Mouse (Mus musculus): ENCODE results near the gene Rgs10. TPM values are rescaled to one million over a fixed set of nuclear protein-coding genes. Genes with fewer than 3 reads are reported as not detected.
A peak's percentile ranks its signal among the peaks of the same experiment; 100 is the strongest.

Rgs10 gene
- total RNA-seq, 1 experiment from 2014 or later, result 14.4 TPM

DNA sequence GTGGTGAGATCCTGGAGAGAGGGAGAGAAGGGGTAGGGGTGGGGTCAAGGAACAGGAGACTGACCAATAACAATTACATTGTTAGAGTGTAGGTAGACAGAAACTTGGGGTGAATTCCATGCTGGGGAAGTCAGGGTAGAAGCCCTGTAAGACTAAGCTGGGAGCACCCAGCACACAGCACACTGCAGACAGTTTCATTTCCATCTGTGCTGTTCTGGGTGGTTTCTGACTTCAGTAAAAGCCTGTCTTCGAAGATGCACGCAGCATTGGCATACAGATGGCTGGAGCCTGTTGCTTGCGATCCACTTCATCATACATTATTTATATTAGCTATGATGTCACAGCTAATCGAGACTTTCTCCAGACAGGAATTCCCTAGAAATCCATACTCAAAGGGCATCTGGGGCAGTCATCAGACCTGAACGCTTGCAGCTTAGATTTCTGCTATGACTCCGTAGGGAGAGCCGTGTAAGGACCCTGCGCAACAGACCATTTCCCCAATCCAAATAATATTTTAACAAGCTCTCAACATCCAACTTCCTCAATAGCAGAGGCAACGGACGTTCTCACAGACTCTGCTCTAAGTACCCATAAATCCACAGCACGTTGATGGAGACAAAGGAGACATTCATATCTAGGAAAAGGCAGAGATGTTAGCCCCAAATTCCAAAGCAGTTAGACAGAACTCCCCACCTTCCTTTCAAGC, 7.7 kb downstream of the Rgs10 start:
- no peak for DNase-seq

GRCm38 (mm10) chr7:128408265-128408664, 10.3 kb downstream of the Rgs10 start:
- peak; percentile 28 for DNase-seq

DNA sequence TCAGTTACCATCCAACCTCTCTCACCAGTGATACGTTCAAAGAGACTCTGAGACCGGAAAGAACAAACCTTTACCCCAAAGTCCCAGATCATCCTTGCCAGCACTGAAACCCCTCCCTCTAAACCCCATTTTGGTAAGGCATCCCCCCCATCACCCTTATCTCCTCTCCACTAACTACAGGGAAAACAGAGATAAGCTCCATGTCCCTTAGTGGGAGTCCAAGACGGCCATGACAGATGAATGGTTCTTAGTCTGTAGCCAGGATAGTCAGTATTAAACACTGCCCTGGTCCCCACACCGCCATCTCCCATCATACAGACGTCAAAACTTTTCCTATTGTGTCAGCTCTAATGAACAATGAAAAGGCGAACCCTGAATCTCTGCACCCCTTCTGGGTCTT, 14.6 kb downstream of the Rgs10 start:
- DNase-seq, result no peak

- DNase-seq, result no peak
Measured at GRCm38 (mm10) chr7:128403586-128403985, 15.0 kb downstream of the Rgs10 start.

DNA sequence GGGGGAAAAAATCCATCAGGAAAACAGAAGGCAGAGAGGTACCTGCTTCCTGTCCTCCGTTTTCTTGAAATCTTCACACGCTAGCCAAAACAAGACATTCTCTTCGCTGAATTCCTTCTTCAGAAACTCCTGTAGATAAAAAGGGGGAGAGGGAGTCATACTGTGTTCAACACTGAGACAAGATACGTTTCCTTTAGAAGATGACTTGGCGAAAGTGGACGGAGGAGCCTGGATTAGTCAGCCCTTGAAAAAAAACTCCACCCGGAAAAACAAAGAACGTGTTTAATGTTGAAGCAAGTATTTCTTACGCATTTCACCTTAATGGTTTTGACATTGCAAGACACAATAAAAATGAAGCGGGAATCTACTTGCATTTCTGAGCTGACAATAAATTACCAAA, 15.4 kb downstream of the Rgs10 start:
- no peak for DNase-seq

- peak; percentile 47 for DNase-seq
Measured at GRCm38 (mm10) chr7:128402577-128402976, 16.0 kb downstream of the Rgs10 start.

DNA sequence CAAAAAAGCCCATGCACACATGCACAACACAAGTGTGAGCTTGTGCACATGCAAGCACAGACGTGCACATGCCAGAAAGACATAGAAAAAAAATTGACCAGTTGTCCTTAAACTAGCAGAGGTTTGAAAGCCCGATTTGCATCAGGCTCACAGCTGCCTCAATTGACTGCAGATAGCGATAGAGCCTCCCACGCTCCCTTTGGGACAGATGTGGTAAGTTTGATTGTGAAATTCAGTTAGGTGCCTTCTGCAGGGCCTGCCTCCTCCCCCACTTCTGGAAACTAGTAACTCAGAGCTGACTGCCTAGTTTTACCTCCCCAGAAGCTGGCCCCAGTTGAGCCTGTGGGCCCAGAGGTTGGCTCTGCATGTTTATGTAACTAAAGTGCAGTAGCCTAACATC, 19.9 kb downstream of the Rgs10 start:
- DNase-seq, result peak; percentile 26

DNA sequence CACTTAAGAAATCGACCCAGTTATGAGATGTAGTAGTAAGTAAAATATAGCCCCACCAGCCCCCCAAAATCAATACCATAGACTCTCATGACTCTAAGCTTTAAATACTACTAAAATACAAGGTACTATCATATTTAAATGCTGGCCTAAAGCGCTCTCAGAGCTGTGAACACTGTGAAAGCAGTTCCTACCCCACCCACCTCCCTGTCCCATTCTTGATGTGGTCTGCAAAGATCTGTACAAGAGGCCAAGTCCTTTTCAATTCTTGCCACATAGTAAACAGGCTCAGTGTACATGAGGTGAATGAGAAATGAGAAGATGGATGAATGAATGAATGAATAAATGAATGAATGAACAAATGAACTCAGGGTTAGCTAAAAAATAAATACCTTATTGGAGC, 21.5 kb downstream of the Rgs10 start:
- no peak for DNase-seq

GRCm38 (mm10) chr7:128393756-128394155, 24.8 kb downstream of the Rgs10 start:
- DNase-seq, result no peak

GRCm38 (mm10) chr7:128392972-128393314, 25.6 kb downstream of the Rgs10 start:
- DNase-seq, result no peak

DNA sequence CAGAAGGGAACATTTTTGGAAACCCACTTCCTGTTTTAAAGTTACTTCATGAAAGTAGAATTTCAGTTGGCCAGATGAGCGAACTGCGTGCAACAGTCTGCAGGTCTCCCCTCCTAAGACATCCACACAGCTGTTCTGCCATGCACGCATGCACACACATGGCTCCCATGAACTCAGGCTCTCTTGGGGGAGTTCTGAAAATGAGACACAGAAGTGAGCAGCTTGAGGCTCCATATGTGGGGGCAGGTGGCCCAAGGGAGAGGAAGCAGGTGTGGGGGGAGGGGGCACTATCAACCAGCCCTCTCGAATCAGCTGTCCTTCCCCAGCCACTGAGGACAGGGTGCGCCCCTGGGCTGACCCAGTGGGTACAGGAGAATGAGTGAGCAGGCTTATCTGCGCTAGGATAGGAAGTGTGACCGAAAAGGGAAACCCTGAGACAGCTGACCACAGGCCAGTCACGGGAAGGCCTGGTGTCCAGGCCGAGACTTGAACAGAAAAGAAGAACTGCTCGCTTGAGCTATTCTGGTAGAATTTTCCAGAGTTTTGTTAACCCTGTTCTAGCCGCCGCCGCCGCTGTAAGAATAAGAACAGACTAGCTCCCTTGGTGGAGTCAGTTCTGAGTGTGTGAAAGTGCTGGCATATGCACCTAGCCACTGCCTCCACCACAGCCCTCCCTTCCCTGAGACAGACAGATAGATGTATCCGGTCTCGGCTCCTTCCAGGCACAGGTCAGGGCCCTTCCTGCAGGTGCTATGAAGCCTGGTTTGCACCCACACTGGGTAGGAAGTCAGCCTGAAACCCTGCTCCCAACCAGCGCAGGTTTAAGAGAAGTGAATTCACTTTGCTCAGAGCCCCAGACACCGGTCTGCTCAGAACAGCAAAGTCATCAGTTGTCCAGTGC, 26.2 kb downstream of the Rgs10 start:
- no peak for DNase-seq

DNA sequence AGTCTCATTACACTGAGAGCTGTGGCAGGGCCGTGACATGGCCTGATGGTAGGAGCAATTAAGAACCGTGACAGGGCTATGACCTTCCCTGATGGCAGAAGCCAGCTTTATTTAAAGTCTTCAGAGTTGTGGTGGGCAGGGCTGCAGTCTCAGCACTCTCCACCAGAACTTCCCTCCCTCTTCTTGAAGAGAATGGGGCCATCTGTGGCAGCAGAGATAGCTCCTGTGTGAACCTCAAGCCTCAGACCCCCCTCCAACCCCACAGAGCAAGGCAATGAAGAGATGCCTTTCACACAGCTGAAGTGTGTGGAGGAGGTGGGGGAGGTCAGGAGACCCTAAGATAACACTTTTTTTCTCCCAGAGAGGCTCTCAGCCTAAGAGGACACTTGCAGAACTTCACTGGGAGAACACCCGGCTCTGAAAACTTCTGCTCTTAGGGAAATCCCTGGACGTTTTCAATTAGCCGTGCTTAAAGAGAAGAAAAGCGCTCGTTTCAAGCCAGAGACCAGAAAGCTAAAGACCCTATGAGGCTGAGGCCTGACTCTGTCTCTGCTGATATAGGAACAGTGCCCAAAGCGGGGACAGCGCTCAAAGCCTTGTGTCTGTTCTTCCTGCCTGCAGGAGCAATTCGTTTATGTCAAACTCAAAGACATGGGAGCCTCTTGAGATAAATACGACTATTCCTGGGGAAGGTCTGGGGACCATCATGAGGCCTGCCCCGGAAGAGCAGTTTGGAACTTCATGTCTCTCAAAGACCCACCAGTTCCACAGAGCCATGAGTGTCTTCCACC, 27.1 kb downstream of the Rgs10 start:
- no peak for DNase-seq

- peak; percentile 87 for DNase-seq
Measured at GRCm38 (mm10) chr7:128388968-128389367, 29.6 kb downstream of the Rgs10 start.

GRCm38 (mm10) chr7:128383726-128384463, 34.7 kb downstream of the Rgs10 start:
- DNase-seq, result no peak

DNA sequence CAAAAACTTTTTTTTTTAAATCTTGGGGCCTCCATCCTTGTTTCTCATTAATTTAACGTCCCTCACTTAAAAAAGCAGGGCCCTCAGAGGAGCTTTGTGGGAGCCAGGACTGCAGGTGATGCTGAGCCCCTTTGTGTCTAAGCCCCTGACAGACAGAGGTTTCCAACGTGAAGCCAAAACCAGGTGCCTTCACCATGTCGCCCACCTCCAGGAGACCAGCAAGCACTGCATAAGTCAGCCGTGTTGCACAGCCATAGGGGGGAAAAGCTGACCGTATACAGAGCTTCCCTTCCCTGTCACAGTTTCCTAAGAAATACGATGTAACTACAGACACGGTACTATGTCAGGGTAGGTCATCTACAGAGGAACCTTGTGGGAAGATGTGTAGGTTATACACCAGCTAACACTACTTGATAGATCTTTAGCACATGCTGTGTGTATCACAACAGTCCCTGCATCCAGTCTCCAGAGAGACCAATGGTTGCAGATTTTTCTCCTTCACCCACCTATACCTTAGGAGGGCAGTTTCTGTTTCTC, 35.3 kb downstream of the Rgs10 start:
- DNase-seq, result no peak

- no peak for DNase-seq
Measured at GRCm38 (mm10) chr7:128382527-128382860, 36.1 kb downstream of the Rgs10 start.

GRCm38 (mm10) chr7:128381811-128382526, 36.6 kb downstream of the Rgs10 start:
- no peak for DNase-seq

- no peak for DNase-seq
Measured at GRCm38 (mm10) chr7:128381001-128381400, 37.6 kb downstream of the Rgs10 start.

- no peak for DNase-seq
Measured at GRCm38 (mm10) chr7:128379162-128379805, 39.3 kb downstream of the Rgs10 start.

- DNase-seq, result no peak
Measured at GRCm38 (mm10) chr7:128376206-128376701, 42.3 kb downstream of the Rgs10 start.

GRCm38 (mm10) chr7:128374156-128374555, 44.4 kb downstream of the Rgs10 start:
- no peak for DNase-seq
